Mouse (Mus musculus) spleen, adult 12 weeks (tissue): ENCODE data around the gene G430095P16Rik.

Experiments
- DNase-seq: peaks from one replicate; pipeline ENCODE4 v3.0.0; 2022; ENCODE audit warnings: low spot score

Gene G430095P16Rik

DNA sequence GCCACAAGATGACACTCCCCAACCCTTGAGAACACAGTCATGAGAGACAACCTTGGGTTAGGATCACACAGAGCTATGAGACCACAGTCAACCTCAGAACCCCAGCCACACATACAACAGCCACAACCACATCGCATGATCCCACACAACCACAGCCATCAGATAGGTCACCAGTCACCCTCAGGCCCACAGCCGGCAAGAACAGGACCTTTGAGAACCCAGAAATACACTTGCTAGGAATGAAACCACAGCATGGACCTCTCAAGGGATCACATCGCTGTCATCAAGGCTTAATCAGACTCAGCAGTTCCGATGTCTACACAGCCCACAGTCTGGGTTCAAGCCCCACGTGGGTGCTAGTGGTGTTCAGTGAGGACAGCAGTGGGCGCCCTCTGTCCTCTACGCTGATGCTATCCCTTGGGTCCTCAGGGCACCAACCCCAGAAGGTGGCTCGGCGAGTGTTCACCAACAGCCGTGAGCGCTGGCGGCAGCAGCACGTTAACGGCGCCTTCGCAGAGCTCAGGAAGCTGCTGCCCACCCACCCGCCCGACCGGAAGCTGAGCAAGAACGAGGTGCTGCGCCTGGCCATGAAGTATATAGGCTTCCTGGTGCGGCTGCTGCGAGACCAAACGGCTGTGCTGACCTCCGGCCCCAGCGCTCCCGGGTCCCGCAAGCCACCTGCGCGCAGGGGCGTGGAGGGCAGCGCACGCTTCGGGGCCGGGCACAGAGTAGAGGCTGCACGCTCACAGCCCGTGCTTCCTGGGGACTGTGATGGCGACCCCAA lies 19.1 kb upstream of the G430095P16Rik start:
- peak; percentile 49 for DNase-seq

DNA sequence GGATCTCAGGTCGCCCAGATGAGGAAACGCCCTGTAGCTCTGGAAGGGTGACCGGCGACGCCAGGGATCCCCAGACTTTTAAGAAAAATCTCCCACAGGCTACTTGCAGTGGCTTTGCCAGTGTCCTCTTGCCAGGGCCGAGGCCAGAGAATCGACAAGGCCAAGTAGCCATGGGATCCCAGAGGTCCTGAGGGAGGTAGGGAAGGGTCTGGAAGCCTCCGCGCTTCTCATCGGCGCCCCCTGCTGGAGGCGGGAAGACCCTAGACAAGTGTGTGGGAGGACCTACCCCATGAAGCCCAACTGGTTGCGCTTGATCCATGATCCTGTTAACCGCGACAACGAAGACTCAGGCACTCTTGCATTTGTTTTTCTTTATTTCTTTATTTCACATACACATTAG lies 18.5 kb upstream of the G430095P16Rik start:
- DNase-seq: peak; percentile 82

DNA sequence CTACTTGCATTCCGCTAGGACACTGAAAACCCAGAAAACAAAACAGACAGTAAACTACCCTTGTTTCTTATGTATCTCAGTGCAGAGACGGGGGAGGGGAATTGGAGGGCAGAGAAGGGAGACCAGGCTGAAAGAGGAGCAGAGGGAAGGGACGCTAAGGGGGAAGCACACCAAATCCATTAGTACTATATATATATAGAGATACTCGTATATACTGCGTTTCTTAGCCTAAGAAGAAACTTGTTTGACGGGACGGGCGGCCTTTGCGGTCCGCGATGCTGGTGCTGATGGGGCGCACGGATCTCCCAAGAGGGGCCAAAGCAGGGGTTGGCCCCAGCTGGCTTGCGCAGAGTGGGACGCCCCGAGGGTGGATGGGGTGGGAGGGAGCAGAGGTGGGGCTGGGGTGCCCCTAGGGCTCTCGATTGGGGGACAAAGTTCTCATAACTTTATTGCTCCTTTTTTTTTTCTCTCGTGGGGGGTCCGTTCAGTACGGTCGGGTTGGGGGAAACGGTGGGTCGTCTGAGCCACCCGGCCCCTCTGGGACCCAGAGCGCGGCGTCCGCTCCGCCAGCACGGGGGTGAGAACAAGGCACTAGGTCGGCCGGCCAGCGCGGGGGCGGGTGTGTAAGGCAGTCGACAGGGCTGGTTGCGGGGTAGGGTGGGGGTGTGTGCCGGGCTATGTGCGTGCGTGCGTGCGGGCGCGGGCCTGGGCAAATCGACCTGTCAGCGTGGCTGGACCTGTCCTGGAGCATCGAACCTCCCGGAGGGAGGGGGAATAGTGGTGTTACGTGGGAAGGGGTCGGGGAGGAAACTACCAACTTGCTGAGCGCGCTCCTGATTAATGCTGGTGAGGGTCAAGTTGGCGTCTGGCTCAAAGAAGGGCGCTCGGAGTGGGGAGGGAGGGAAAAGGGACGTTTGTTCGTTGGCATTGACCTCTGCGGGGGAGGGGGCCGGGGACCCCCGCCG lies 17.7 kb upstream of the G430095P16Rik start:
- DNase-seq: peak; percentile 53

DNA sequence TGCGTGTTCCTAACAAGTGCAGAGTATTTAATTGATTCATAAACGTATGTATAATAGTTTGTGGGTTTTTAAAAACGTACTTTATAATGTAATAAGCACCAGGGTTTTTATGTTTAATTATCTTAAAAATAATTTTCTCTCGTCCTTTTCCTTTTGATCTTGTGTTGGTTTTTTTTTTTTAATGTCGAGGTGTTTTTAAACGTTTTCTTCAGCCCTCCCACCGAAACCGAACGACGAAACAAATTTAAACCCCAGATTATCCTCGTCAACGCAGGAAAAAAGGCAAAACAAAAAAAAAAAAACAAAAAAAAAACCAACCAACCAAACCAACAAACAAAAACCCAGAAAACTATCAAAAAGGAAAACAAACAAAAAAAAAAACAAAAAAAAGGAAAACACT lies 16.8 kb upstream of the G430095P16Rik start:
- no peak for DNase-seq

DNA sequence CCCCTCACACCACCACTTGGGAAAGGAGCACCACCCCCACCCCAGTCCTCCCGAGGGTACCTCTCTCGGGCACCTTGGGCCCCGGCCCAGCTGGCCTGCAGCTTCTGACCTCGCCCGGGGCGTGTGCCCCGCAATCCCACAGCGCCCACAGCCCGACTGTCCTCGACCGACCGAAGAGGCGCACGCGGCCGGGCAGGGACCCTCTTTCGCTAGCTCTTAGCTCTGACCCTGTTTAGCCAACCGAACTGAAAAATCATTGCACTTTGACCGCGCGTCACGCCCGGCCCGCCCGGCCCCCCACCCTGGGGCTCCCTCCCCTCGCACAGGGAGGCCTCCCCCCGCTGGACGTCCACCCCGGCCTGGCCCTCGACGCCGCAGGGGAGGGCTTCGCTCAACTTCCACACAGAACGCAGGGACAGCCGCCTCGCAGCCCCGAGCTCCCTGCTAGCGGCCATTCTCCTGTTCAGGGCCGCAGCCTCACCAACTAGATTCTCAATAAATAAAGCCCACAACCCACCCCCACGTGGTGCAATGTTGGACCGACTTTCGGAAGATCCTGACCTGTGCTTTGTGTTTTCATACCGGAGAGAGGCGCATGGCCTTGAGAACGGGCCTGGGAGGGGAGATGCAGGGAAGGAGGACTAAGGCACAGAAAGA lies 16.1 kb upstream of the G430095P16Rik start:
- no peak for DNase-seq

DNA sequence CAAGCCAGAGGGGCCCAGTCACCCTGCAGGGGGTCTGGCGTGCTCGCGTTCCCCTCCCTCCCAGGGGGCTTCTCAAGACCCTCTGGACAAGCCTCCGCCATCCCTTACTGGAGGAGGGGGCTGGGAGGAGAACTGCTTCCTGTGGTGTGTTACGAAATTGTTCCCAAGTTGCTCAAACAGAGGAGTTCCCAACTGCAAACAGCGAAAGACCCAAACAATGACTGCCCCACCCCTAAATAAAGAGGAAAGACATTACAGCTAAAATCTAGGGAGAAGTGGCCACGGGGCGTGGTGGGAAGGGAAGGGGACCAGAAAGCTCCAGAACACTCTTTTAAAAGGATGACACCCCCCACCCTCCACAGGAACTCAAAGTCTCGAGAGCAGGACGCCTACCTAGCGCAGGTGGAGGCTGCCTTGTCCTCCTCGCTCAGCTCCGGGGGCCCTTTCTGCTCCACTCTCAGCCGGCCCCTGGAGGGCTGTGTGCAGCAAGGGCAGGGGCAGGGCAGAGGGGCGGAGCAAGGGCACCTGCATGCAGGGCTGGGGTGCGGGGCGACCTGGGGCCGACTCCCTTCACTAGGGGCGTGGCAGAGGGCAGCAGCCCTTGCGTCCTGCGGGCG lies 15.4 kb upstream of the G430095P16Rik start:
- DNase-seq: no peak

DNA sequence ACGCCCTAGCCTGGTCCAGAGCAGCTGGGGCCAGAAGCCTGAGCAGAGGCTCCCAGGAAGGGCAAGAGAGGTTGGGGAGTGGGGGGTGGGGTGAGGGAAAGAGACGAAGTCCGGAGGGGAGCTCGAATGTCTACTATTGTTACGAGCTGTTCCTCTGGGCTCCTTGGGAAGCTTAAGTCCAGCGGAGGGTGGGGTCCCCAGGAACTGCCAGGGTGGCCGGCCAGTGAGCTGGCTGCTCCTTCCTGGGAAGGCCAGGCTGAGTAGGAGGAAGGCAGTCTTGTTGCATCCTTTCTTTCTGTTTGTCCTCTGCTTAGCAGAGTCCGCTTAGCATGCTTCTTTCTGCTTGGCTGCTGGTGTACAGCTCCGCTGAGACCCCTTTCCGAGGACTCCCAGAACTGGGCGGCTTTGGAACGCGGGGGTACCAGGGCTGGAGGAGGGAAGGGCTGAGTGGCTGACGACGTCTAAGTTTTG lies 14.7 kb upstream of the G430095P16Rik start:
- DNase-seq: no peak

DNA sequence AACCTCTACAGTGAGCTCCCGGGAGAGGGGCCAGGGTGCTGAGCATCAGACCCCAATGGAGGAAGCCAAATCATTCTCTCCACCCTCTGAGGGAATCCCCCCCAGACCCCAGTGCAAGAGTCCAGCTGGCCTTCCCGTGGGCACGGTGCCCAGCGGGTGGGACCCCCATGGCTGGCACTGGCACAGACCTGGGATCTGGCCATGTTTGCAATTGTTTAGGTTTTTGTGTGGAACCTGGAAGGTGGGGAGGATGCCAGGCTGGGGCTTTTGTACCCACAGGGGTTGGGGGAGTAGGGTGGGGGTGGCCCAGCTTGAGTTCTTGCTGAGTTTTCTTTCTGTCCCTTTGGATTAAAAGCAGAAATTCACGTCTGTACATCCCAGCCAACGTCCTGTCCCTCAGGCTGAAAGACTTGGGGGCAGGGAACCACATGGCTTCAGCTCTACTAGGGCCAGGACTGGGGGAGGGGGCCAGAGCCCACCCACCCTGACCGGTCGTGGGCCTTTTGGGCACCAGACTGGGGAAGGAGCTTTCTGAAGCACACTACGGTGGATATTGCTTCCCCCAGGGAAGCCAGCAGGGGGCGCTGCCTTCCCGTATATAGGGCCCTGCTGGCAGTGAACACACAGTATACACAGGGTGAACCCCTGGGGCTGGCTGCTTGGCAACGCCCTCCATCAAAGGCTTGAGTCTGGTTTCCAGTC lies 13.9 kb upstream of the G430095P16Rik start:
- DNase-seq: peak; percentile 84

DNA sequence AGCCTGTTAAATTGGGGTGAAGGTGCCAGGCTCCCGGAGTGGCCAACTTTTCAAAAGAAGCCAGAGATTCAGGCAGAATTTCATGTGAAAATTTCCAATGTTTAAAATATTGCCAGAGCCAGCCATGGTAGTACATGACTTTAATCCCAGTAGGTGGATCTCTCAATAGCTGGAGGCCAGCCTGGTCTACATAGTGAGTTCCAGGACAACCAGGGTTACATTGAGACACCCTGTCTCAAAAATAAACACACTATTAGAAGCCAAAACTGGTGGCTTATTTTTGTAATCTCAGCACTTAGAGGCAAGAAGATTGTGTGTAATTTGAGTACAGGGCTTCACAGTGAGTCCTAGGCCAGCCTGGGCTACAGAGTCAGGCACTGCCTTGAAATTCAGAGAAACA lies 12.9 kb upstream of the G430095P16Rik start:
- DNase-seq: no peak

DNA sequence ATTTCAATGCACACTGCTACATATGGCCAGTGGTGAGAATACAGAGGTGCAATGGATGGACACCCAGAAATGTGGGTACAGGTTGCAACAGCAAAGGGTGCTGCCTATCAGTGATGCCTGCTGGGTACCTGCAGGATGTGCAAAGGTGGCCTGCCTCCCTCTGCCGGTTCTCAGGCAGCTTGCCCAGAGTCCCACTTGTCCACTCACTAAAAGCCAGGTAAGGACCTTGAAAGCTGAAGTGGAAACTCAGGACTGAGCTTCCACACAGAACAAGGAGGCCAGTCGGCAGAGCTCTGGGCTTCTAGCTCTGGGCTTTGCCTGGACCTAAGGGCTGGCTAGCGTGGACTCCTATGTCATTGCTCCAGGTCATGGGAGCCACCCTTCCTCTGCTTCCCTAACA lies 11.5 kb upstream of the G430095P16Rik start:
- no peak for DNase-seq

DNA sequence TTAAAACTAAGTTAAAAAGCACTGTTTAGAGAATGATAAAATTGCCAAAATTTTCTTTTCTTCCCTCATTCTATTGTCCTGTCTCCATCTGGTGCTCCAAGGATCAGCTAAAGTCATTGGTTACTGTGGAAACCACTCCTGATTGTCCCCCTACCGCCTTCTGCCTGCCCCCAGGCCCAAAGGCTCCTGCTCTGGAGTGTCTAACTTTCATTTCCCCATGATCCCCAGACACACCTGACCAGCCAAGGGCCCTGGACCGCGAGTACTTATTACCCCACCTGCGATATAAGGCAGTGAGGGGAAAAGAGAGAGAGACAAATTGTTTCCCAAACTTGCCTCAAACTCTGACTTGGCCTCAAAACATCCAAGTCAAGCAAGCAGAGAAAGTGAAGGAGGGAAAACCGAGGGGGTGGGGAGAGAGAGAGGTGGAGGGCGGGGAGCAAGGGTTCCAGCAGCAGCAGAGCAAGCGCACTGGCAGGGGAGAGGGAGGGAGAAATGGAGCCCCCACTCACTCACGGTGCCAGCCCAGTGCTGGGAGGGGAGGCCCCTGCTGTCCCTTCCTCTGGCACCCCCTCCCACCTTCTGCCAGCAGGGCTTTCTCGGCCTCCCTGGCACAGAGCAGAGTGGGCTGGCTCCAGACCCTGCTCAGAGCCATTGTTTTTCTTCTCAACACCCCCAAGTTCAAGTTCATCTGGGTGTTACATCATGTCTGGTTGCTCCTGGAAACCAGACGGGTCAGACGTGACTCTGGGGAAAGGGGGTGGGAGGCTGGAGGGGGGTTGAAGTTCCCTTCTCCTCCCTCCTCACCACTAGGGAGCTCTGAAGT lies 10.7 kb upstream of the G430095P16Rik start:
- no peak for DNase-seq

DNA sequence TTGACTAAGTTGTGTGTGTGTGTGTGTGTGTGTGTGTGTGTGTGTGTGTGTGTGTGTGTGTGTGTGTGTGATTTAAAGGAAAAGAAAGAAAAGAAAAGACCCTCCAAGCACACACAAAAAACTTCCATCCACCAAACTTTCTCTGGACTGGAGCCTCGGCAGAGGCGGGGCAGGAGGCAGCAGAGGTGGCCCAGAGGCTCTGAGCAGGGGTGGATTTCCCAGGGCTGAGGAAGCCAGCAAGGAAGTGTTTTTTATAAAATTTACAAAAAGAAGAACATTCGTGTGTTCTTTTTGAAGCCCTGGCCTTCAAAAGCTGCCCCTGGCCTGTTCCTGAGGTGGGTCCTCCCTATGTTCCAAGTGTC lies 10.1 kb upstream of the G430095P16Rik start:
- DNase-seq: no peak

DNA sequence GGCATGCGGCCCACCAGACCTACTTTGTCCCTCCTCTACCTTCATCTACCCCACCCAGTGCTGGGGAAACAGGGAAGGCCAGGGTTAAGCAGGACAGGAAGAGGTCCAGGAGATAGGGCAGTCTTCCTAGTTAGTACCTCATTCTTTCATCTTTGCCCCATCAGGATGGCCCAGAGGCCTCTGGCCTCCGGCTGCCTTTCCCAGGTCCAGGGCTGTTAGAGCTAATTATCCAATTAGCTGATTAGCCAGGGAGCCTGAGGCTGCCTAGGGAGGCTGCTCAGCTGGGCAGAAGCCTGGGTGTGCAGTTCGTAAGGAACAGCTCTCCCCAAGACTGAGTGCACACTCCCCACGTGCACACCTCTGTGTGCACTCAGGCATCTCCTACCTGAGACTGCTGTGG lies 9.4 kb upstream of the G430095P16Rik start:
- DNase-seq: no peak

DNA sequence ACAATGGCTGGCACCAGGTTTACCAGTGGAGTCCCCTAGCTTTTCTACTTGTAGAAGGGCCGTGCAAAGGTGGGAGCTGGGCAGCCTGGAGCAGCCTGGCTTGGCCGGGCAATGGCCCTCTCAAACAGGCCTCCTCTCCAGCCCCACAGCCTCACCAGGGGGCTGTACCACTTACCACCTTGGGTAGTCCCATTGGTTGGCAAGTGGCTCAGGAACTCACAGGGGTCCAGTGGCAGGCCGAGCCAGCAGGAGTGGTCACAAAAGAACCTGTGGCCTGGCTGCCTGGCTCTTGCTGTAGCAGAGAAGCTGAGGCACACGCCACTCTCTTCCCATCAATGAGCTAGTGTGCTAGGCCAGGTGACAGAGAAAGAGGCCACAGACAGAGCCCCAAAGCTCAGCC lies 8.6 kb upstream of the G430095P16Rik start:
- no peak for DNase-seq

DNA sequence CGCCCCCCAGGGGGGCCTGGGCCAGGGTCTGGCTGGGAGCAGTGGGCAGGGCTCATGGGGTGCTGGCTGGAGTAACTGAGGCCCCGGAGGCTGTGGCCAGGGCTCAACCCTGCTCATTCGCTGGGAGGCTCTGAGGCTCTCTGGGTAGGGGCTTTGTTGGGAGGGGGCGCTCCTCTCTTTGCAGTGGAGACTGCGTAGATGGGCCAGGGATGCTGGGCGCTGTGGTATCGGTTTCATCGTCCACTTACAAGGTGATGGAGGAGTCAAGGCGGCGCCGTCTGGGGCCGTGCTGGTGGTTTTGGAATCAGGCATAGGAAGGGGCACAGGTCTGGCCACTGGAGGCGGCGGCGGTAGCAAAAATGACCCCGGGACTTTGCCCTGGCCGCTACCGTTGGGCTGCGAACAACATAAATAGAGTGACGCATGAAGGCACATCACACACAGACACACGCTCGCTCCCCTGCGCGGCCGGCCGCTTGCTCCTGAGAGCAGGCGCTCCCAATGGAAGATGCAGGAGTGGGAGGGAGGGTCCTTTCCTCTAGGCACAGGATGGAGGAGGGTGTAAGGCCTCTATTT lies 6.8 kb upstream of the G430095P16Rik start:
- DNase-seq: no peak

DNA sequence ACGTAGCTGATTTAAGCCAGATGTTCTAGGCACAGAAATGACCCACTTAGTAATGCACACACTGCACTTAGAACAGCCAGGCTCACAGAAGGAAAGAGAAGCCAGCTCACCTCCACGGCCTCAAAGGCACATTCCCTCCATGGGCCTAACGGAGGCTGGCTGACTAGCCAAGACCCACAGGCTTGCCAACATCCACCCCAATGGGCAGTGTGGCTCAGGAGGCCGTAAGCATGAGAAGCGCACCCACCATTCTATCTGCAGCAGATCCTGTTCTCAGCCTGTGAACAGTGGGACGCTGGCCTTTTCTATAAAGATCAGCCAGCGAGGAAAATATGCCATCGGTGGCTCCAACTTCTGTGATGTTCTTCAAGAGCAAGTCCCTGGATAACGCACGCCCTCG lies 6.0 kb upstream of the G430095P16Rik start:
- DNase-seq: no peak

DNA sequence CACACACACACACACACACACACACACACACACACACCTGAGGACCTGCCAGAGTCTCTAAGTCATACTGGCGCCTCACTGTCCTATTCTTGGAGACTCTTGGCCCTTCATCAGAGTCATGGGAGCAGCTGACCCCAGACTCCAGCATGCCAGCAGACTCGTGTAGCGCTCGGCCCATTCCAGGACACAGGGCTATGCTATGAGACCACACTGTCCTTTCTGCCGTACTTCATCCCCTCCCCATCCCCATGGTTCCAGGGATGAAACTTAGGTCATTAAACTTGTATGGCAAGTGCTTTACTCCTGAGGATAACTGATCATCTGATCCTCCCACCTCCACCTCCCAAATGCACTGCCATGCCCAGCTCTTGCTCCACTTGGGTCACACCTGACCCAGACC lies 4.3 kb upstream of the G430095P16Rik start:
- no peak for DNase-seq

DNA sequence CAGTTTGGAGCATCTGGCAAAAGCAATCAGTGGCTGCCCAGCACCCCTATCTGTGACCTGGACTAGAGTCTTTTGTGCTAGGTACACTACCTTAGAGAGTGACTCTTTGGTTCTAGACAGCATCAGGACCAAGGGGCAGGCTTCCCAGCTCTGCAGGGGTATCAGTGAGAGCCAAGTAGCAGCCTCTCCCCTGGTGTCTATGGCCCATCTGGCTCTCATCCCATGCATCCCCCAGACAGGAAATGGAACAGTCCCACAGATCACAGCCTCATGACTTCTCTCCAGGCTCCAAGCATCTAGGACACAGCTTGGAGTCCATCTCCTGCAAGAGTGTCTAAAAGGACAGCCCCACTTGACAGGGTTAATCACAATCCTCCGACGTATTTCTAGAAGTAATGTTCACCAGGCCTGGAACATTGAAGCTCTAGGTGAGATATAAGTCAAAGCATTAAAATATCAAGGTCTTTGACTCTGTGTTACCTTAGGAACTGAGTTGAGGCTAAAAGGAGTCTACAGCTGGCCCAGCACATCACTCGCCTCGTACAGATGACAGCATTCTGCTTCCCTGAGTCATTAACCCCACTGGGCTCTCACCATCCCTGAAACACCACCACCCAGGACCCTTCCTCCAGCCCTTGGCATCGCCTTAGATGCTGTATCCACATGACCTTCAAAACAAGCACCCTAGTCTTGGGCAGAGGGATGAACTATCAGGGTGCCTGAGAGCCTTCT lies 3.7 kb upstream of the G430095P16Rik start:
- DNase-seq: no peak

DNA sequence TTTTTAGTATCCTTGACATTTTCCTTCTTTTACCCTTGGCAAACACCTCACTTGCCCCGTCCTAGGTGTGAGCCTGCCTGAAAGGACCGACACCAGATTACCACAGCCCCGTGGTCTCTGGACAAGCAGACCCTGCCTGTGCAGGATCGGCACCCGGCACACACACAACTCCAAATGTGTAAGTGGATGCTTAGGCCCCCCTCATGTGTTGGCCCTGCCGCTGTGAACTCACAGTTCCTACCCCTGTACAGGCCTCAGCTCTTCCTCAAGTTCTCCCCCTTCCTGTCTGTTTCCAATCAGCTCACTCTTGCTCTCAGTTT lies 317 bp upstream of the G430095P16Rik start:
- DNase-seq: no peak

DNA sequence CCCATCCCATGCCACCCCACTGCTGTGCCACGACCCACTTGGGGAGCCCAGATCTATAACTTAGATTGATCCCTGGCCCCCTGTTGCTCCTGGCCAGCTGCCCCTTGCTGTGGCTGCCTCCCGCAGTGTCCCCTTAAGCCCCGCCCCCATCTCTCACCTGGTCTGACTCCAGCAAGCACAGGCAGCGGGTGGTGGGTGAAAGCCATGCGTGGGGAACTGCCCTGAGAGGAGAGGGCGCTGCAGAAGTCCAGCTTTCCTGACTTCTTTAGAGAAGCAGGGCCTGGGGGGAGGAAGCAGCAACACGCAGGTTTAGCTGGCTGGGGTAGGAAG lies 729 bp downstream of the G430095P16Rik start:
- no peak for DNase-seq
